Mouse (Mus musculus) limb, embryonic 14.5 days (tissue): Measurements from ENCODE around the gene Adgrl3. TPM values are rescaled to one million over a fixed set of nuclear protein-coding genes. Genes with fewer than 3 reads are reported as not detected.

Experiments
- ATAC-seq: fragments of 200-750 bp; cut with Nextera tagmentation; 2 replicates; pipeline ENCODE4 v1.8.0; 2017; ENCODE audit warnings: low read depth, moderate number of reproducible peaks, moderate TSS enrichment; ENCODE audit not compliant: low FRiP score
- DNase-seq: peaks from one replicate; pipeline ENCODE4 v3.0.0-alpha.2; 2015; ENCODE audit warnings: low spot score
- H3K27ac ChIP-seq: fragments of 300-500 bp; sonication (generic); replicated peaks from 2 replicates; pipeline ENCODE4 v1.5.1; 2014; ENCODE audit warnings: low read depth, mild to moderate bottlenecking, low read length, moderate library complexity, mixed read lengths
- H3K27me3 ChIP-seq: fragments of 300-500 bp; sonication (generic); 2 replicates; pipeline ENCODE4 v1.6.1; 2014; ENCODE audit warnings: low read length, mixed read lengths; ENCODE audit not compliant: control insufficient read depth, insufficient read depth
- H3K36me3 ChIP-seq: fragments of 300-500 bp; sonication (generic); 2 replicates; pipeline ENCODE4 v1.6.1; 2014; ENCODE audit warnings: mild to moderate bottlenecking, low read length, moderate library complexity, mixed read lengths; ENCODE audit not compliant: control insufficient read depth, insufficient read depth
- H3K4me1 ChIP-seq: fragments of 300-500 bp; sonication (generic); 2 replicates; pipeline ENCODE4 v1.6.1; 2014; ENCODE audit warnings: antibody characterized with exemption, low read length, mixed read lengths; ENCODE audit not compliant: control insufficient read depth, insufficient read depth
- H3K4me2 ChIP-seq: fragments of 300-500 bp; sonication (generic); replicated peaks from 2 replicates; pipeline ENCODE4 v1.6.1; 2014; ENCODE audit warnings: low read depth, mild to moderate bottlenecking, low read length, moderate library complexity; ENCODE audit not compliant: severe bottlenecking
- H3K4me3 ChIP-seq: fragments of 300-500 bp; sonication (generic); replicated peaks from 2 replicates; pipeline ENCODE4 v1.5.1; 2014; ENCODE audit warnings: low read length
- H3K9ac ChIP-seq: fragments of 300-500 bp; sonication (generic); 2 replicates; pipeline ENCODE4 v1.6.1; 2014; ENCODE audit warnings: mild to moderate bottlenecking, low read depth, low read length, moderate library complexity; ENCODE audit not compliant: severe bottlenecking
- H3K9me3 ChIP-seq: fragments of 300-500 bp; sonication (generic); 2 replicates; pipeline ENCODE4 v1.6.1; 2016; ENCODE audit warnings: low read length; ENCODE audit not compliant: control insufficient read depth
- POLR2A ChIP-seq: fragments of 200-500 bp; IDR thresholded peaks from 2 replicates; pipeline ENCODE4 v1.8.0; 2012; ENCODE audit warnings: inconsistent platforms, mild to moderate bottlenecking, moderate library complexity, borderline replicate concordance; ENCODE audit not compliant: insufficient read depth, insufficient read length; ENCODE audit errors: extremely low read depth
- WGBS: fragments of 180-500 bp; shearing (Covaris S2); extraction: QIAGEN DNeasy Blood & Tissue Kit; methylation state at CpG from one replicate; pipeline ENCODE4 v1.1.7; 2014; 5-methylcytosine and 5-hydroxymethylcytosine counted together
- polyA plus RNA-seq, 2 experiments: library from polyadenylated mRNA; depleted of rRNA in 1 of 2; stranded (reverse) in 1 of 2; unstranded in 1 of 2; fragments of >200 nt; fragmentation: Nextera tagmentation in 1 of 2; extraction: Ambion mirVana in 1 of 2; gene quantifications; 2 replicates each; pipeline versions ENCODE4 v1.2.1 to v1.2.3; 2012 to 2014

Gene Adgrl3
- polyA plus RNA-seq, 2 experiments = 37.6 to 41.1 TPM

- Histone ChIP-seq H3K27me3 (no peaks in the 10 kb centered on the region), H3K27ac (no peak overlapping the region), H3K9me3 (no peaks in the 10 kb centered on the region), H3K9ac (no peak overlapping the region), H3K4me2 (no peak overlapping the region), H3K4me3 (no peak overlapping the region), H3K4me1 (no peaks in the 10 kb centered on the region), H3K36me3 (peaks cover 2% of the 10 kb centered on the region; the same call in 1 of the 2 replicates)
- no peak for TF ChIP-seq POLR2A
- DNase-seq (no peak), ATAC-seq (no peak)
- 88% methylated on average over 1 of the region's 1 CpGs for WGBS
Observed at GRCm38 (mm10) chr5:81676896-81677295, 657.0 kb downstream of the Adgrl3 start.

DNA sequence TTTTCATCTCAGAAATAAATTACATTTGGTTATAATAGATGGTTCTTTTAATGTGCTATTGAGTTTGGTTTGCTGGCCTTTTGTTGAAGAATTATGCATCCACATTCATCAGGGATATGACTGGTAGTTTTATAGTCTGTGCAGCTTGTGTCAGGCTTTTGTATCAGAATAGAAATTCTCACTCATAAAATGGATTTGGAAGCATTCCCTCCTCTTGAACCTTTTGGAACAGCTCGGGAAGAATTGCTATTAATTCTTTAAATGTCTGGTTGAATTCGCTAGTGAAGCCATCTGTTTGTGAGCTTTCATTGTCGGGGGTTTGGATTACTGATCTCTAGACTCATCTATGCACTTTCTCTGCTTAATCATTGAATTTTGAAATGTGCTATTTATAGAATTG is 666.3 kb downstream of the Adgrl3 start:
- no peaks in the 10 kb centered on the region for H3K27me3 ChIP-seq
- no peak overlapping the region for H3K4me3 ChIP-seq
- no peaks in the 10 kb centered on the region; the same call in 1 of the 2 replicates for H3K36me3 ChIP-seq
- no peak overlapping the region for H3K4me2 ChIP-seq
- 39% methylated on average over 3 of the region's 3 CpGs for WGBS
- no peaks in the 10 kb centered on the region for H3K4me1 ChIP-seq
- no peaks in the 10 kb centered on the region for H3K9me3 ChIP-seq
- H3K9ac ChIP-seq = no peak overlapping the region
- DNase-seq (peak; percentile 20), ATAC-seq (no peak)
- no peak overlapping the region for H3K27ac ChIP-seq
- no peak for TF ChIP-seq POLR2A

GRCm38 (mm10) chr5:81686845-81687244 is 666.9 kb downstream of the Adgrl3 start:
- no peaks in the 10 kb centered on the region for H3K27me3 ChIP-seq
- ATAC-seq (peak; percentile 37; the same call in 1 of the 2 replicates), DNase-seq (peak; percentile 67)
- no peaks in the 10 kb centered on the region; the same call in 1 of the 2 replicates for H3K36me3 ChIP-seq
- H3K9me3 ChIP-seq = no peaks in the 10 kb centered on the region
- WGBS = 31% methylated on average over 4 of the region's 4 CpGs
- H3K4me1 ChIP-seq = no peaks in the 10 kb centered on the region
- H3K4me3 ChIP-seq = no peak overlapping the region
- no peak overlapping the region for H3K4me2 ChIP-seq
- H3K27ac ChIP-seq = no peak overlapping the region
- H3K9ac ChIP-seq = no peak overlapping the region
- TF ChIP-seq POLR2A = no peak

DNA sequence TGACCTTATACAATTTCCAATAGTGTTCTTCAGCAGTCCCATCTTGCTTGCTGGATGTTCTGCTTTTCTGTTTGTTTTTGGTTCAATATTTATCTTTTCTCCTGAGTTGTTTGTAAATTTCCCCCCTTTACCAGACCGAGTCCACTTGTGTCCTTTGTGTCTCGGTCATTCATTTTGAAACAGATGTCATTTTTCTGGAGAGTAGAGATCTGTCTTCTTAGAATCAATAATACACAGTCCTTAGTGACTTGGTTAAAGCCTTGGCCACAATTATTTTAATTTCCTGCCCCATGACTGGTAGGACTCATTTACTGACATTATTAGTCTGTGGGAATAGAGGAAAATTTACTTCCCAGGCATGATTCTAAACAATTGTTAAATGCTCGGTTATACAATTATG is 709.7 kb downstream of the Adgrl3 start:
- H3K4me2 ChIP-seq = no peak overlapping the region
- no peak overlapping the region for H3K4me3 ChIP-seq
- H3K9me3 ChIP-seq = no peaks in the 10 kb centered on the region
- no peak for DNase-seq
- TF ChIP-seq POLR2A = no peak
- H3K4me1 ChIP-seq = no peaks in the 10 kb centered on the region
- no peak for ATAC-seq
- H3K9ac ChIP-seq = no peak overlapping the region
- 0 out of 2 replicates have a peak, but pooled peaks cover 3% of the 10 kb centered on the region for H3K36me3 ChIP-seq
- WGBS = 65% methylated on average over 3 of the region's 3 CpGs
- no peaks in the 10 kb centered on the region for H3K27me3 ChIP-seq
- no peak overlapping the region for H3K27ac ChIP-seq

DNA sequence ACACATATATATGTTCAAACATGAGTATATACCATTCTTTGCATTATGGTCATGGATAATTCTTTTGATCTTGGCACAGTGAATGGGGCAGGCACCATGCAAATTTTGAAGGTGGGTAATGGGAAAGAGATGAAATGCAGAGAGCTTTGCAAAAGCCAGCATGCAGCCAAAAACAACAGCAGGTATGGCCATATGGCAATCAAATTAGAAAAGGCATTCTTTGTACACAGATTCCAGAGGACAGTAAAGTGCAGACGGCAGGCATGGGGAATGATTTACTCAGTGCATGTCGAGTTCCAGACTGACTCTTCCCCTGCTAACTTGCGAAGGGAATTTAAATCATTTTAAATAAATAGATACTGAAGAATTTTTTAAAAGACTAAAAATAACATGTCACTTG is 716.1 kb downstream of the Adgrl3 start:
- H3K4me2 ChIP-seq = no peak overlapping the region
- 32% methylated on average over 3 of the region's 3 CpGs for WGBS
- no peaks in the 10 kb centered on the region for H3K9me3 ChIP-seq
- H3K4me3 ChIP-seq = no peak overlapping the region
- no peak for DNase-seq
- H3K27ac ChIP-seq = no peak overlapping the region
- no peak for ATAC-seq
- H3K4me1 ChIP-seq = no peaks in the 10 kb centered on the region
- H3K27me3 ChIP-seq = no peaks in the 10 kb centered on the region
- no peak for TF ChIP-seq POLR2A
- H3K9ac ChIP-seq = no peak overlapping the region
- no peaks in the 10 kb centered on the region for H3K36me3 ChIP-seq

- DNase-seq = peak; percentile 13
- Histone ChIP-seq H3K4me2 (no peak overlapping the region), H3K27ac (no peak overlapping the region), H3K36me3 (no peaks in the 10 kb centered on the region), H3K4me1 (no peaks in the 10 kb centered on the region), H3K9ac (no peak overlapping the region), H3K4me3 (no peak overlapping the region), H3K9me3 (no peaks in the 10 kb centered on the region), H3K27me3 (no peaks in the 10 kb centered on the region)
- ATAC-seq = no peak
- 22% methylated on average over 3 of the region's 3 CpGs for WGBS
- no peak for TF ChIP-seq POLR2A
Observed at GRCm38 (mm10) chr5:81738286-81739032, 718.5 kb downstream of the Adgrl3 start.
